Mouse (Mus musculus) intestine, postnatal 0 days (tissue): ENCODE measurements at regions not wholly inside any gene's neighbourhood (a gene's known extent, or its start where the extent isn't known, plus 50 kb on each side); places are given as distances from the start of the nearest gene placed in this dataset.

Source experiments
- ATAC-seq: fragments of 200-750 bp; cut with Nextera tagmentation; 2 replicates; pipeline ENCODE4 v1.8.0; 2017; ENCODE audit warnings: mild to moderate bottlenecking, moderate TSS enrichment, moderate library complexity
- H3K27ac ChIP-seq: fragments of 300-500 bp; sonication (generic); 2 replicates; pipeline ENCODE4 v1.5.1; 2014; ENCODE audit warnings: mild to moderate bottlenecking, low read depth, low read length, moderate library complexity
- H3K27me3 ChIP-seq: fragments of 300-500 bp; sonication (generic); replicated peaks from 2 replicates; pipeline ENCODE4 v1.6.1; 2014; ENCODE audit warnings: low read length, mixed read lengths; ENCODE audit not compliant: control insufficient read depth, insufficient read depth
- H3K36me3 ChIP-seq: fragments of 300-500 bp; sonication (generic); 2 replicates; pipeline ENCODE4 v1.6.1; 2014; ENCODE audit warnings: mild to moderate bottlenecking, moderate library complexity; ENCODE audit not compliant: control insufficient read depth, insufficient read depth
- H3K4me1 ChIP-seq: fragments of 300-500 bp; sonication (generic); replicated peaks from 2 replicates; pipeline ENCODE4 v1.6.1; 2014; ENCODE audit warnings: antibody characterized with exemption, low read length, mixed read lengths; ENCODE audit not compliant: control insufficient read depth, insufficient read depth
- H3K4me2 ChIP-seq: fragments of 300-500 bp; sonication (generic); replicated peaks from 2 replicates; pipeline ENCODE4 v1.6.1; 2014; ENCODE audit warnings: low read depth, mild to moderate bottlenecking, moderate library complexity
- H3K4me3 ChIP-seq: fragments of 300-500 bp; sonication (generic); 2 replicates; pipeline ENCODE4 v1.5.1; 2014; ENCODE audit warnings: low read depth, low read length
- H3K9ac ChIP-seq: fragments of 300-500 bp; sonication (generic); 2 replicates; pipeline ENCODE4 v1.6.1; 2014; ENCODE audit warnings: mild to moderate bottlenecking, low read depth, low read length
- H3K9me3 ChIP-seq: fragments of 300-500 bp; sonication (generic); 2 replicates; pipeline ENCODE4 v1.6.1; 2016; ENCODE audit warnings: mixed run types; ENCODE audit not compliant: control insufficient read depth
- CTCF ChIP-seq: sonication (generic); IDR thresholded peaks from 2 replicates; pipeline ENCODE4 v1.5.1; 2016; ENCODE audit warnings: low read depth, mild to moderate bottlenecking, control low read depth, antibody characterized with exemption, moderate library complexity
- WGBS: fragments of 180-500 bp; shearing (Covaris S2); extraction: QIAGEN DNeasy Blood & Tissue Kit; methylation state at CpG from one replicate; pipeline ENCODE4 v1.1.7; 2014; 5-methylcytosine and 5-hydroxymethylcytosine counted together

- no peak overlapping the region for H3K4me2 ChIP-seq
- H3K27me3 ChIP-seq, result no peaks in the 10 kb centered on the region
- TF ChIP-seq CTCF, result no peak
- no peaks in the 10 kb centered on the region for H3K36me3 ChIP-seq
- ATAC-seq, result no peak
- no peaks in the 10 kb centered on the region for H3K4me1 ChIP-seq
- H3K9me3 ChIP-seq, result no peaks in the 10 kb centered on the region
- no peak overlapping the region for H3K4me3 ChIP-seq
- H3K9ac ChIP-seq, result no peak overlapping the region
- no peak overlapping the region for H3K27ac ChIP-seq
- WGBS, result 48% methylated on average over 2 of the region's 2 CpGs
Measured at GRCm38 (mm10) chr4:114315556-114315955, 91.0 kb upstream of the Trabd2b start.

GRCm38 (mm10) chr4:114317076-114317475 lies 89.4 kb upstream of the Trabd2b start:
- H3K4me2 ChIP-seq, result no peak overlapping the region
- no peaks in the 10 kb centered on the region for H3K27me3 ChIP-seq
- H3K36me3 ChIP-seq, result no peaks in the 10 kb centered on the region
- TF ChIP-seq CTCF, result no peak
- no peak overlapping the region for H3K9ac ChIP-seq
- no peak for ATAC-seq
- WGBS, result 83% methylated on average over 2 of the region's 2 CpGs
- no peak overlapping the region for H3K4me3 ChIP-seq
- no peaks in the 10 kb centered on the region for H3K4me1 ChIP-seq
- no peaks in the 10 kb centered on the region for H3K9me3 ChIP-seq
- H3K27ac ChIP-seq, result no peak overlapping the region

- ATAC-seq, result no peak
- Histone ChIP-seq H3K4me1 (no peaks in the 10 kb centered on the region), H3K4me3 (no peak overlapping the region), H3K9ac (no peak overlapping the region), H3K9me3 (no peaks in the 10 kb centered on the region), H3K4me2 (no peak overlapping the region), H3K36me3 (no peaks in the 10 kb centered on the region), H3K27me3 (no peaks in the 10 kb centered on the region), H3K27ac (no peak overlapping the region)
- 61% methylated on average over 1 of the region's 1 CpGs for WGBS
- TF ChIP-seq CTCF, result no peak
Measured at GRCm38 (mm10) chr4:114320076-114320475, 86.4 kb upstream of the Trabd2b start.

- Histone ChIP-seq H3K36me3 (no peaks in the 10 kb centered on the region), H3K9me3 (no peaks in the 10 kb centered on the region), H3K27ac (no peak overlapping the region), H3K27me3 (no peaks in the 10 kb centered on the region), H3K4me1 (no peaks in the 10 kb centered on the region), H3K4me3 (no peak overlapping the region), H3K4me2 (no peak overlapping the region), H3K9ac (no peak overlapping the region)
- no peak for TF ChIP-seq CTCF
- WGBS, result 34% methylated on average over 3 of the region's 3 CpGs
- no peak for ATAC-seq
Measured at GRCm38 (mm10) chr4:114321516-114322339, 84.8 kb upstream of the Trabd2b start.

- Histone ChIP-seq H3K9ac (no peak overlapping the region), H3K4me3 (no peak overlapping the region)
Measured at GRCm38 (mm10) chr4:114329978-114330377, 76.5 kb upstream of the Trabd2b start.

GRCm38 (mm10) chr4:114331161-114331560 lies 75.4 kb upstream of the Trabd2b start:
- TF ChIP-seq CTCF, result no peak

More at GRCm38 (mm10) chr4:114329978-114330377, 76.5 kb upstream of the Trabd2b start:
- Histone ChIP-seq H3K4me1 (no peaks in the 10 kb centered on the region), H3K27me3 (no peaks in the 10 kb centered on the region), H3K4me2 (no peak overlapping the region), H3K9me3 (no peaks in the 10 kb centered on the region), H3K36me3 (no peaks in the 10 kb centered on the region), H3K27ac (no peak overlapping the region)
- no peak for ATAC-seq
- WGBS, result 97% methylated on average over 1 of the region's 1 CpGs
- no peak for TF ChIP-seq CTCF

More at GRCm38 (mm10) chr4:114331161-114331560, 75.4 kb upstream of the Trabd2b start:
- Histone ChIP-seq H3K9me3 (no peaks in the 10 kb centered on the region), H3K9ac (no peak overlapping the region), H3K27ac (no peak overlapping the region), H3K4me1 (no peaks in the 10 kb centered on the region), H3K4me2 (no peak overlapping the region), H3K36me3 (no peaks in the 10 kb centered on the region), H3K4me3 (no peak overlapping the region), H3K27me3 (no peaks in the 10 kb centered on the region)
- ATAC-seq, result no peak
- 40% methylated on average over 3 of the region's 3 CpGs for WGBS
